Mouse (Mus musculus) MEL (cell line): Measurements from ENCODE around the gene Kat8.

ENCODE experiments used
- BHLHE40 ChIP-seq: IDR thresholded peaks from 2 replicates; pipeline ENCODE4 v1.6.1; 2012; ENCODE audit warnings: low read depth, mild to moderate bottlenecking, inconsistent platforms, low read length, improper control_type of control experiment, borderline replicate concordance
- CHD2 ChIP-seq: IDR thresholded peaks from 2 replicates; pipeline ENCODE4 v1.6.1; 2011; ENCODE audit warnings: low read length, improper control_type of control experiment
- CTCF ChIP-seq, 3 experiments: IDR thresholded peaks in 2 of 3; conservative IDR thresholded peaks in 1 of 3; 2 replicates each; pipeline ENCODE4 v1.5.1; 2011 to 2012; ENCODE audit warnings: low read length in 3 of 3, low read depth in 2 of 3, mild to moderate bottlenecking in 2 of 3, improper control_type of control experiment in 1 of 3, inconsistent platforms in 1 of 3, mixed read lengths in 1 of 3, moderate library complexity in 1 of 3; ENCODE audit not compliant: control insufficient read depth in 1 of 3, insufficient read depth in 1 of 3, poor library complexity in 1 of 3, severe bottlenecking in 1 of 3
- ELF1 ChIP-seq: IDR thresholded peaks from 2 replicates; pipeline ENCODE4 v1.6.1; 2014; ENCODE audit warnings: low read depth, mild to moderate bottlenecking, inconsistent platforms, low read length, improper control_type of control experiment, moderate library complexity
- ETS1 ChIP-seq: IDR thresholded peaks from 2 replicates; pipeline ENCODE4 v1.6.1; 2012; ENCODE audit warnings: low read depth, mild to moderate bottlenecking, inconsistent platforms, low read length, improper control_type of control experiment, moderate library complexity
- GATA1 ChIP-seq: IDR thresholded peaks from 2 replicates; pipeline ENCODE4 v1.6.1; 2011; ENCODE audit warnings: low read depth, low read length, improper control_type of control experiment
- KAT2A ChIP-seq: conservative IDR thresholded peaks from 2 replicates; pipeline ENCODE4 v1.6.1; 2012; ENCODE audit warnings: low read depth, low read length, improper control_type of control experiment, inconsistent platforms
- MYB ChIP-seq: IDR thresholded peaks from 2 replicates; pipeline ENCODE4 v1.6.1; 2011; ENCODE audit warnings: mild to moderate bottlenecking, low read depth, low read length, improper control_type of control experiment
- NELFE ChIP-seq: IDR thresholded peaks from 2 replicates; pipeline ENCODE4 v1.6.1; 2011; ENCODE audit warnings: low read depth, low read length, improper control_type of control experiment
- NRF1 ChIP-seq: IDR thresholded peaks from 2 replicates; pipeline ENCODE4 v1.6.1; 2014; ENCODE audit warnings: low read depth, mild to moderate bottlenecking, inconsistent platforms, low read length, improper control_type of control experiment, moderate library complexity; ENCODE audit not compliant: poor library complexity, insufficient read depth, severe bottlenecking
- POLR2A ChIP-seq, 2 experiments: IDR thresholded peaks; 2 replicates each; pipeline ENCODE4 v1.6.1; 2011 to 2012; ENCODE audit warnings: low read length in 2 of 2, mild to moderate bottlenecking in 2 of 2, control low read depth in 1 of 2, improper control_type of control experiment in 1 of 2, low read depth in 1 of 2, moderate library complexity in 1 of 2; ENCODE audit not compliant: control insufficient read depth in 1 of 2, insufficient read depth in 1 of 2, poor library complexity in 1 of 2
- POLR2AphosphoS2 ChIP-seq: IDR thresholded peaks from 2 replicates; pipeline ENCODE4 v1.6.1; 2011; ENCODE audit warnings: low read length, improper control_type of control experiment
- SIN3A ChIP-seq: IDR thresholded peaks from 2 replicates; pipeline ENCODE4 v1.6.1; 2012; ENCODE audit warnings: low read length, improper control_type of control experiment, inconsistent platforms
- SMC3 ChIP-seq: IDR thresholded peaks from 2 replicates; pipeline ENCODE4 v1.6.1; 2011; ENCODE audit warnings: low read depth, low read length, improper control_type of control experiment

GRCm38 (mm10) chr7:127966371-127966918 is 54.1 kb downstream of the Kat8 start:
- no peak for TF ChIP-seq POLR2A (IDR thresholded peaks at IDR 0.05; ENCODE audit: control insufficient read depth in 1 of 2, insufficient read depth in 1 of 2, low read depth in 1 of 2, low read length in 2 of 2, poor library complexity in 1 of 2)
- TF ChIP-seq ETS1: no peak
- TF ChIP-seq ELF1: no peak
- TF ChIP-seq KAT2A: no peak
- TF ChIP-seq CTCF (IDR thresholded peaks at IDR 0.05 in 2 of 3, conservative IDR thresholded peaks at IDR 0.05 in 1 of 3; ENCODE audit: control insufficient read depth in 1 of 3, insufficient read depth in 1 of 3, low read depth in 2 of 3, low read length in 3 of 3, poor library complexity in 1 of 3, severe bottlenecking in 1 of 3): no peak
- no peak for TF ChIP-seq SMC3
- TF ChIP-seq MYB: no peak
- no peak for TF ChIP-seq NRF1
- no peak for TF ChIP-seq CHD2
- no peak for TF ChIP-seq NELFE
- TF ChIP-seq GATA1: no peak
- TF ChIP-seq SIN3A: no peak
- no peak for TF ChIP-seq POLR2AphosphoS2
- TF ChIP-seq BHLHE40: no peak
